Mouse (Mus musculus) ES-Bruce4 (cell line): ENCODE results near the gene Lamp1.

ENCODE experiments used
- CTCF ChIP-seq: IDR thresholded peaks from one replicate; pipeline ENCODE4 v1.8.1; 2011; ENCODE audit warnings: low read depth, low read length
- EP300 ChIP-seq: IDR thresholded peaks from 2 replicates; pipeline ENCODE4 v1.6.1; 2011; ENCODE audit warnings: low read depth, low read length; ENCODE audit not compliant: insufficient read depth
- POLR2A ChIP-seq: IDR thresholded peaks from one replicate; pipeline ENCODE4 v1.8.1; 2011; ENCODE audit warnings: low read length; ENCODE audit not compliant: insufficient read depth

DNA sequence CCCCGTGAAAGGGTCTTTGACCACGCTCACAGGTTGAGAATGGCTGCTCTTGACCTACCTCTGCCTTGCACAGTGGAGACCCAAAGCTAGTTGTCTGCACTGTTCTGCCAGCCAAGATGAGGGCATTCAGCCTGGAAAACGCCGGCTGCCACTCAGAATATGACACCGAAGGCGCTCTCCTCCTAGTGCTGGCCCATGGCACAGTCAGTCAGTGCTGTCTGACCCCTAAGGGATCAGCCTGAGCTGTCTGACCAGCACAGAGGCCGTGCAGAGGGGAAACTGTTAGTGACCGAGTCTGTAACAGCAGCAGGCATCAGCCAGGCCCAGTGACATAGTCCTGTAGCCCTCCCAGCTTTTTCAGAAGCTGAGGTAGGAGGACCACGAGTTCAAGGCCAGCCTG is 28.3 kb downstream of the Lamp1 start:
- TF ChIP-seq POLR2A, result no peak
- TF ChIP-seq CTCF, result no peak
- no peak for TF ChIP-seq EP300
